Mouse (Mus musculus) midbrain, embryonic 14.5 days (tissue): ENCODE results near the gene Pdzrn3. TPM values are rescaled to one million over a fixed set of nuclear protein-coding genes. Genes with fewer than 3 reads are reported as not detected.
A peak's percentile ranks its signal among the peaks of the same experiment; 100 is the strongest.

Source experiments
- ATAC-seq: fragments of 200-750 bp; cut with Nextera tagmentation; 2 replicates; pipeline ENCODE4 v1.8.0; 2017; ENCODE audit warnings: moderate number of reproducible peaks, moderate library complexity; ENCODE audit not compliant: low FRiP score, low TSS enrichment
- DNase-seq: peaks from one replicate; pipeline ENCODE4 v3.0.0-alpha.2; 2015
- H3K27ac ChIP-seq: fragments of 300-500 bp; sonication (generic); replicated peaks from 2 replicates; pipeline ENCODE4 v1.5.1; 2014; ENCODE audit warnings: mild to moderate bottlenecking, low read depth, low read length, moderate library complexity
- H3K27me3 ChIP-seq: fragments of 300-500 bp; sonication (generic); 2 replicates; pipeline ENCODE4 v1.6.1; 2014; ENCODE audit warnings: low read length, control low read depth, mixed read lengths; ENCODE audit not compliant: control insufficient read depth, insufficient read depth
- H3K36me3 ChIP-seq: fragments of 300-500 bp; sonication (generic); 2 replicates; pipeline ENCODE4 v1.6.1; 2014; ENCODE audit warnings: low read length, control low read depth; ENCODE audit not compliant: control insufficient read depth, insufficient read depth
- H3K4me1 ChIP-seq: fragments of 300-500 bp; sonication (generic); 2 replicates; pipeline ENCODE4 v1.6.1; 2014; ENCODE audit warnings: mild to moderate bottlenecking, antibody characterized with exemption, low read length, control low read depth; ENCODE audit not compliant: control insufficient read depth, insufficient read depth
- H3K4me2 ChIP-seq: fragments of 300-500 bp; sonication (generic); 2 replicates; pipeline ENCODE4 v1.6.1; 2014; ENCODE audit warnings: mild to moderate bottlenecking, low read length, moderate library complexity
- H3K4me3 ChIP-seq: fragments of 300-500 bp; sonication (generic); replicated peaks from 2 replicates; pipeline ENCODE4 v1.5.1; 2014; ENCODE audit warnings: low read depth, low read length
- H3K9ac ChIP-seq: fragments of 300-500 bp; sonication (generic); replicated peaks from 2 replicates; pipeline ENCODE4 v1.6.1; 2014; ENCODE audit warnings: mild to moderate bottlenecking, low read length, moderate library complexity
- H3K9me3 ChIP-seq: fragments of 300-500 bp; sonication (generic); 2 replicates; pipeline ENCODE4 v1.6.1; 2016; ENCODE audit warnings: low read length, control low read depth, mixed read lengths; ENCODE audit not compliant: control insufficient read depth
- WGBS: fragments of 180-500 bp; shearing (Covaris S2); extraction: QIAGEN DNeasy Blood & Tissue Kit; methylation state at CpG from one replicate; pipeline ENCODE4 v1.1.7; 2014; 5-methylcytosine and 5-hydroxymethylcytosine counted together
- polyA plus RNA-seq: library from polyadenylated mRNA; unstranded; fragments of >200 nt; fragmentation: Nextera tagmentation; extraction: Ambion mirVana; gene quantifications from 2 replicates; pipeline ENCODE4 v1.2.1, GENCODE M21; 2014

The Pdzrn3 gene
- polyA plus RNA-seq = 14.5 and 20.6 TPM in 2 replicates

DNA sequence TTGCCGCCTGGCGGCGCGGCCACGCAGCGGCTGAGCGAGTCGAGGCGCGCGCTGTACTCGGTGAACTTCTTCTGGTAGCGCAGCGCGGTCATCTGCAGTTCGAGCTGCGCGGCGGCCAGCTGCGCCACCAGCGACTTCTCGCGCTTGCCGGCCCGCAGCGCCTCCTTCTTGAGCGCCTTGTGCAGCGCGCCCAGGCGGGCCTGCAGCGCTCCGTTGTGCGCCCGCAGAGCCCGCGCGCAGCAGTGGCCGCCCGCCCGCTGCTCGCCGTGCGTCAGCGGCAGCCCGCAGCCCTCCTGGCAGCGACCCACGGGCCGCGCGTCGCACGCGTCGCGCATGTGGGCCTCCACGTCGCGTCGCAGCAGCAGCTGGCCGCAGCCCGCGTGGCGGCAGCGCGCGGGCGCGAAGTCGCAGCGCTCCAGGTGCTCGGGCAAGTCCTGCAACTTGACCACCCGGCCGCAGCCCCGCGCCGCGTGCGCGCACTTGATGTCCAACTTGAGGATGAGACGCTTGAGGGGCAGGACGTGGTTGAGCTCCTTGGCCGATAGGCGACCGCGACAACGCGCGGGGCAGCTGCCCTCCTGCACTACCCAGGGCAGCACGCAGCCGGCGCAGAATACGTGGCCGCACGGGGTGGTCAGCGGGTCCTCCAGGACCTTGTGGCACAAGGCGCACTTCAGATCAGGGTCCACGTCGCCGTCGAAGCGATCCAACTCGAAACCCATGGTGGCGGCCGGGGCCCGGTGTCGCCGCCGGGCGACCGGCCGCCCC lies at the start of gene Pdzrn3:
Gene Pdzrn3, minus strand, starts transcription at position 731 of the 768 bp plus-strand sequence.
- DNase-seq (peak; percentile 83), ATAC-seq (peak; percentile 66)
- H3K4me3 ChIP-seq = peak within 1 kb of the TSS; percentile 53
- no peaks in the 10 kb centered on the region for H3K36me3 ChIP-seq
- peak within 1 kb of the TSS; percentile 99 for H3K4me2 ChIP-seq
- peaks cover 17% of the 10 kb centered on the region for H3K4me1 ChIP-seq
- H3K9ac ChIP-seq = peak within 1 kb of the TSS; percentile 43
- peaks cover 22% of the 10 kb centered on the region for H3K27me3 ChIP-seq
- no peaks in the 10 kb centered on the region for H3K9me3 ChIP-seq
- WGBS = under 1% methylated on average over 111 of the region's 111 CpGs
- H3K27ac ChIP-seq = peak within 1 kb of the TSS; percentile 45; the same call in 1 of the 2 replicates

DNA sequence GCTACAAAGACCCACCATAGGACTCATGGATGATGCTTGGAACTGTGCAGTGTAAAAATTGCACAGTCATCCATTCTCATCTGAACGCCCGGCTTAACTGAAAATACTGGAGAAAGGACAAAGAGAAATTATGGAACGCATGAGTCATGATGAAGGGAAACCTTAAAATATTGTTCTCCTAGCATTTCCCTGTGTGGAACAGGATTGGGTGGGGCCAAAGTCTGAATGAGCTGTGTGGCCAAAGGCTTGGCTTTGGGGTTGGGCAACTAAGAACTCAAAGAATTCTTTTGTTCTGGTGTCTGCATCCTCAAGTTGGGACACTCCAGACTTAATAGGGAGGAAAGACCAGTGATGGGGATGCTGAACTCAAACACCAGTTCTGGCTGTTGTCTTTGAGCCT lies 49.6 kb upstream of the Pdzrn3 start:
- Histone ChIP-seq H3K4me3 (no peak overlapping the region), H3K9ac (no peak overlapping the region), H3K9me3 (no peaks in the 10 kb centered on the region), H3K4me1 (0 out of 2 replicates have a peak, but pooled peaks cover 2% of the 10 kb centered on the region), H3K27ac (no peak overlapping the region), H3K36me3 (no peaks in the 10 kb centered on the region), H3K27me3 (no peaks in the 10 kb centered on the region), H3K4me2 (no peak overlapping the region)
- no peak for ATAC-seq
- no peak for DNase-seq
- WGBS = 94% methylated on average over 3 of the region's 3 CpGs

- Histone ChIP-seq H3K36me3 (no peaks in the 10 kb centered on the region), H3K4me3 (no peak overlapping the region), H3K27ac (no peak overlapping the region), H3K4me2 (no peak overlapping the region), H3K9ac (no peak overlapping the region), H3K27me3 (no peaks in the 10 kb centered on the region), H3K4me1 (0 out of 2 replicates have a peak, but pooled peaks cover 3% of the 10 kb centered on the region), H3K9me3 (no peaks in the 10 kb centered on the region)
- WGBS = 86% methylated on average over 4 of the region's 4 CpGs
- no peak for DNase-seq
- ATAC-seq = no peak
Measured at GRCm38 (mm10) chr6:101426301-101426700, 48.6 kb upstream of the Pdzrn3 start.

DNA sequence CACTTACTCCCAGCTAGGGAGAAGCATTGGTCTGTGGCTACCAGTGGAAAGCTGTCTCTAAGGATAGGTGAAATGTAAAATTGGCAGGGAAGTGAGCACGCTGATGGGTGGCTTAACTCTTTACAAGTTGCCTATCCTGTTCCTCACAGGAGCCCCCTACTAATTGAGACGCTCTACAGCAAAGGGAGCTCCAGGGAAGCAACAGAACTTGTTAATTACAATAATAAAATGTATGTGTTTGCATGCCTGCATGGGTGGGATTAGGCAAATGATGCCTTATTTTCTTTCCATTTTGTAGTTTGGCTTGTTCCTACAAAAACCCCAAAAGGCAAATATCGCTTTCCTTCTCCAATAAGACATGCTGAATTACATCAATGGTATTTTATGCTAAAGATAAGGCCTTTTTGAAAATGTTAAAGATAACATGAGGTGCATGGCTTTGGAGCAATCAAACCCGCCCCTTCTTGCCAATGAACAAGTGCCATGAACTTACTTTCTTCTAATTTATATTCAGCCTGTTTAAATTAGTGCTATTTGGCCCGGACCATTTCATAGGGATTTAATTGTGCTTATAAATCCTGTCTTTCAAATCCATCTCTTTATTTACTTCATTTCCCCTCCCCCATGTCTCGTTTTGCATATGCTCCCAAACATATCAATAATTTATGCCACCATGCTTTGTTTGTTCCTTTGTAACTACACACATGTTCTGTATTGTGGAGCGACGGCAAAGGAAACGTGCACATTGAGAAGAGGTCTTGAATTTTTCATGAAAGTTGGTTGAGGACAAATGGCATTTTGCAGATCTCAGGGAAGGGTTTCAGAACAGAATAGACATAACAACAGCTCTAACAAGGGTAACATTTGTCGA lies 44.6 kb upstream of the Pdzrn3 start:
- peak; percentile 45 for DNase-seq
- H3K4me1 ChIP-seq = 0 out of 2 replicates have a peak, but pooled peaks cover 3% of the 10 kb centered on the region

GRCm38 (mm10) chr6:101418213-101418612 lies 40.5 kb upstream of the Pdzrn3 start:
- DNase-seq (no peak), ATAC-seq (no peak)
- Histone ChIP-seq H3K4me2 (no peak overlapping the region), H3K36me3 (no peaks in the 10 kb centered on the region), H3K9me3 (no peaks in the 10 kb centered on the region), H3K27me3 (no peaks in the 10 kb centered on the region), H3K27ac (no peak overlapping the region), H3K9ac (no peak overlapping the region), H3K4me3 (no peak overlapping the region), H3K4me1 (0 out of 2 replicates have a peak, but pooled peaks cover 3% of the 10 kb centered on the region)
- 77% methylated on average over 5 of the region's 5 CpGs for WGBS

More for the DNA sequence above, 44.6 kb upstream of the Pdzrn3 start:
- Histone ChIP-seq H3K4me2 (no peak overlapping the region), H3K9me3 (no peaks in the 10 kb centered on the region), H3K36me3 (no peaks in the 10 kb centered on the region), H3K27me3 (no peaks in the 10 kb centered on the region), H3K4me3 (no peak overlapping the region), H3K27ac (no peak overlapping the region), H3K9ac (no peak overlapping the region)
- WGBS = 39% methylated on average over 10 of the region's 10 CpGs
- ATAC-seq = no peak

- DNase-seq = no peak
- H3K27ac ChIP-seq = no peak overlapping the region
- 13% methylated on average over 1 of the region's 1 CpGs for WGBS
Measured at GRCm38 (mm10) chr6:101411701-101412100, 34.0 kb upstream of the Pdzrn3 start.

DNA sequence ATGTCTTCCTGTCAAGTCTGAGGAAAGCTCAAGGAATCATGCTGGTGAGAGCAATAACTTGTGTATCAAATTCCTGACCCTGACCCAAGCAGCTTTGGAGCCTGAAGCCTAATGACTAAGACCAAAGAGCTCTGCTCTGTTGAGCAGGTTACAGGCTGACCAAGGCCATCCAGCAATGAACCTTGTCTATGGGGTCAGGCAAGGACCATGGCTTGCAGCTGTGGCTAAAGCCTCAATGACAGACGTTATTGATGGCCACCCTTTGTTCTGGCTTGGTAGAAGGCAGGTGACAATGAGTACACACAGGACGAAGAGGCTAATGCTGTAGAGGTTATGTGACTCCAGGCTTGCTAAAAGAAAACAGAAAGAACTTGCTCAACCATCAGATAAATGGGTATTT lies 33.4 kb upstream of the Pdzrn3 start:
- H3K27ac ChIP-seq = no peak overlapping the region
- 14% methylated on average over 2 of the region's 2 CpGs for WGBS
- no peak for DNase-seq
- H3K36me3 ChIP-seq = no peaks in the 10 kb centered on the region
- H3K9ac ChIP-seq = no peak overlapping the region
- no peak overlapping the region for H3K4me3 ChIP-seq
- H3K4me1 ChIP-seq = no peaks in the 10 kb centered on the region
- H3K4me2 ChIP-seq = no peak overlapping the region
- H3K9me3 ChIP-seq = no peaks in the 10 kb centered on the region
- ATAC-seq = no peak
- H3K27me3 ChIP-seq = no peaks in the 10 kb centered on the region; the same call in 1 of the 2 replicates

More at GRCm38 (mm10) chr6:101411701-101412100, 34.0 kb upstream of the Pdzrn3 start:
- Histone ChIP-seq H3K4me3 (no peak overlapping the region), H3K27me3 (no peaks in the 10 kb centered on the region; the same call in 1 of the 2 replicates), H3K9me3 (no peaks in the 10 kb centered on the region), H3K36me3 (no peaks in the 10 kb centered on the region), H3K4me1 (no peaks in the 10 kb centered on the region), H3K9ac (no peak overlapping the region), H3K4me2 (no peak overlapping the region)
- ATAC-seq = no peak

DNA sequence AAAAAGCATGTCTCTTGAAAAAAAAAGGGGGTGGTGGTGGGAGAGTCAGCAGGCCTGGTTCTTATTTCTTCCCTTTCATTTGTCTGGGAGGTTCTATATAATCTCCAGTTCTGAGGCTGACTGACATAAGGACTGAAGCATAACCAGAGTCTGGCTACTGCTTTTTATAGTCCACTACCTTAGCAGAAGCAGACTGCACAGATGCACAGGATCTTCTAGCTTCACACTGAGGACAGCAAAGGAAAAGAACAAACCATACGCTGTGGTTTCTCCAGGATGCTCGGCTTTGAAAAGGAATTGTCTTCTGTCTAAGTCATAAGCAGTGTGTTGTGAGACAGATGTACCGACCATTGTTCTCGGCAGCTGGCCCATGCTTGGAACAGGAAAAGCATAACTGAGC lies 19.0 kb upstream of the Pdzrn3 start:
- Histone ChIP-seq H3K4me2 (no peak overlapping the region), H3K9me3 (no peaks in the 10 kb centered on the region), H3K9ac (no peak overlapping the region), H3K36me3 (no peaks in the 10 kb centered on the region), H3K4me3 (no peak overlapping the region), H3K4me1 (no peaks in the 10 kb centered on the region), H3K27me3 (no peaks in the 10 kb centered on the region), H3K27ac (no peak overlapping the region)
- no peak for DNase-seq
- 81% methylated on average over 4 of the region's 4 CpGs for WGBS
- no peak for ATAC-seq
